Mouse (Mus musculus): ENCODE data around the gene Hs2st1.
A peak's percentile ranks its signal among the peaks of the same experiment; 100 is the strongest.
"Not testable (repeated sequence)": the region's sequence is repeated elsewhere in the genome, so short reads cannot be mapped to it uniquely, and the experiment has no call there.

- peak; percentile 19 to 59 (median 38); a peak in 5 of 6 replicates for TF ChIP-seq CTCF (IDR thresholded peaks at IDR 0.05 in 2 of 3, conservative IDR thresholded peaks at IDR 0.05 in 1 of 3; ENCODE audit: control insufficient read depth in 1 of 3, insufficient read depth in 1 of 3, low read depth in 2 of 3, low read length in 3 of 3, poor library complexity in 1 of 3, severe bottlenecking in 1 of 3)
- not testable (repeated sequence) for TF ChIP-seq ELF1 (IDR thresholded peaks at IDR 0.05; ENCODE audit: low read depth, low read length); POLR2AphosphoS2 (IDR thresholded peaks at IDR 0.05; ENCODE audit: low read length); MEF2A (IDR thresholded peaks at IDR 0.05; ENCODE audit: extremely low read depth, insufficient replicate concordance, low read depth, low read length, poor library complexity, severe bottlenecking); EP300 (IDR thresholded peaks at IDR 0.05; ENCODE audit: low read depth in 1 of 2, low read length in 2 of 2); E2F4 (IDR thresholded peaks at IDR 0.05; ENCODE audit: borderline replicate concordance, low read depth, low read length); NELFE (IDR thresholded peaks at IDR 0.05; ENCODE audit: low read depth, low read length); HCFC1 (IDR thresholded peaks at IDR 0.05; ENCODE audit: low read depth, low read length)
- peak; percentile 78 for TF ChIP-seq USF1 (IDR thresholded peaks at IDR 0.05; ENCODE audit: low read depth, low read length)
- TF ChIP-seq ZC3H11A (IDR thresholded peaks at IDR 0.05; ENCODE audit: low read depth, low read length), result peak; percentile 39; the same call in 1 of the 2 replicates
- peak; percentile 59 for TF ChIP-seq SMC3 (IDR thresholded peaks at IDR 0.05; ENCODE audit: low read depth, low read length)
- TF ChIP-seq MAX (IDR thresholded peaks at IDR 0.05; ENCODE audit: low read length), result peak; percentile 87
Observed at GRCm38 (mm10) chr3:144605811-144606210, 35.8 kb upstream of the Hs2st1 start.

All from MEL (cell line).